ENCODE assay signal across 7 mouse cellular contexts in genomic region chr5:143622623-143623150, GRCm38 (mm10). TPM values are rescaled to one million over a fixed set of nuclear protein-coding genes. Genes with fewer than 3 reads are reported as not detected.
DNase-seq lines count a peak whose midpoint lies in the region; ATAC-seq and TF ChIP-seq lines count a peak whose summit lies in the region.

No protein-coding gene starts in this region.

- H3K4me3 ChIP-seq in spleen, adult 2 months (ENCODE audit: extremely low read depth, insufficient read depth, insufficient read length), result peak overlapping the region; percentile 93
- H3K4me3 ChIP-seq in embryonic facial prominence, embryonic 15.5 days (replicated peaks), result peak overlapping the region; percentile 94
- H3K4me3 ChIP-seq in hindbrain, embryonic 16.5 days (ENCODE audit: low read length), result peak overlapping the region; percentile 80
- H3K4me3 ChIP-seq in midbrain, embryonic 16.5 days (ENCODE audit: low read depth, low read length), result peak overlapping the region; percentile 88

- H3K36me3 ChIP-seq in spleen, adult 2 months (ENCODE audit: control insufficient read depth, insufficient read depth, low read length), result no peaks in the 10 kb centered on the region
- H3K36me3 ChIP-seq in embryonic facial prominence, embryonic 15.5 days, result no peaks in the 10 kb centered on the region
- H3K36me3 ChIP-seq in hindbrain, embryonic 16.5 days (ENCODE audit: control insufficient read depth, insufficient read depth, low read length), result no peaks in the 10 kb centered on the region
- H3K36me3 ChIP-seq in midbrain, embryonic 16.5 days (ENCODE audit: control insufficient read depth, insufficient read depth, low read length), result no peaks in the 10 kb centered on the region

- peak; percentile 76 for ATAC-seq in embryonic facial prominence, embryonic 15.5 days (ENCODE audit: insufficient number of reproducible peaks, low FRiP score, low TSS enrichment, low read depth)
- ATAC-seq in hindbrain, embryonic 16.5 days, result peak; percentile 81
- ATAC-seq in midbrain, embryonic 16.5 days, result peak; percentile 85
- no peak for ATAC-seq in megakaryocyte-erythroid progenitor cell, adult 5-6 weeks (replicated peaks; ENCODE audit: low FRiP score, low TSS enrichment, poor library complexity, severe bottlenecking)

- TF ChIP-seq POLR2A in spleen, adult 2 months (IDR thresholded peaks at IDR 0.05; ENCODE audit: low read depth, low read length), result no peak

- WGBS in spleen, adult 2 months, result 3% methylated on average over 28 of the region's 48 CpGs
- WGBS in embryonic facial prominence, embryonic 15.5 days, result 0% methylated on average over 48 of the region's 48 CpGs
- WGBS in hindbrain, embryonic 16.5 days, result 2% methylated on average over 40 of the region's 48 CpGs
- WGBS in midbrain, embryonic 16.5 days, result under 1% methylated on average over 45 of the region's 48 CpGs

- H3K9me3 ChIP-seq in embryonic facial prominence, embryonic 15.5 days (replicated peaks), result no peaks in the 10 kb centered on the region
- H3K9me3 ChIP-seq in hindbrain, embryonic 16.5 days (ENCODE audit: control insufficient read depth, low read length), result no peaks in the 10 kb centered on the region
- H3K9me3 ChIP-seq in midbrain, embryonic 16.5 days (replicated peaks; ENCODE audit: control insufficient read depth, low read length, poor library complexity, severe bottlenecking), result no peaks in the 10 kb centered on the region

- peak overlapping the region; percentile 93 for H3K9ac ChIP-seq in embryonic facial prominence, embryonic 15.5 days
- H3K9ac ChIP-seq in hindbrain, embryonic 16.5 days (ENCODE audit: low read depth, low read length), result peak overlapping the region; percentile 86
- peak overlapping the region; percentile 89 for H3K9ac ChIP-seq in midbrain, embryonic 16.5 days (ENCODE audit: low read depth, low read length)

- peaks cover 3% of the 10 kb centered on the region for H3K4me1 ChIP-seq in spleen, adult 2 months (ENCODE audit: control insufficient read depth, insufficient read depth, insufficient read length)
- H3K4me1 ChIP-seq in embryonic facial prominence, embryonic 15.5 days, result peaks cover 51% of the 10 kb centered on the region
- H3K4me1 ChIP-seq in hindbrain, embryonic 16.5 days (ENCODE audit: control insufficient read depth, insufficient read depth, low read depth, low read length), result peaks cover 20% of the 10 kb centered on the region
- H3K4me1 ChIP-seq in midbrain, embryonic 16.5 days (ENCODE audit: control insufficient read depth, insufficient read depth, low read length), result peaks cover 17% of the 10 kb centered on the region

- no peak for TF ChIP-seq CTCF in spleen, adult 2 months (IDR thresholded peaks at IDR 0.05; ENCODE audit: extremely low read depth, insufficient read depth, insufficient read length, insufficient replicate concordance)

- peak overlapping the region; percentile 79 for H3K4me2 ChIP-seq in embryonic facial prominence, embryonic 15.5 days (replicated peaks)
- H3K4me2 ChIP-seq in hindbrain, embryonic 16.5 days (ENCODE audit: low read length), result peak overlapping the region; percentile 76
- H3K4me2 ChIP-seq in midbrain, embryonic 16.5 days (ENCODE audit: low read length), result peak overlapping the region; percentile 83

- H3K27me3 ChIP-seq in spleen, adult 2 months (ENCODE audit: control insufficient read depth, insufficient read depth, low read length), result peaks cover 4% of the 10 kb centered on the region; the same call in 1 of the 2 replicates
- no peaks in the 10 kb centered on the region for H3K27me3 ChIP-seq in embryonic facial prominence, embryonic 15.5 days
- no peaks in the 10 kb centered on the region for H3K27me3 ChIP-seq in hindbrain, embryonic 16.5 days (replicated peaks; ENCODE audit: control insufficient read depth, insufficient read depth, low read length)
- no peaks in the 10 kb centered on the region for H3K27me3 ChIP-seq in midbrain, embryonic 16.5 days (ENCODE audit: control insufficient read depth, insufficient read depth, low read depth, low read length)

- H3K27ac ChIP-seq in spleen, adult 2 months (ENCODE audit: insufficient read depth, low read length), result peak overlapping the region; percentile 71
- peak overlapping the region; percentile 90 for H3K27ac ChIP-seq in embryonic facial prominence, embryonic 15.5 days (replicated peaks)
- peak overlapping the region; percentile 76 for H3K27ac ChIP-seq in hindbrain, embryonic 16.5 days (ENCODE audit: low read depth, low read length)
- H3K27ac ChIP-seq in midbrain, embryonic 16.5 days (ENCODE audit: low read length), result peak overlapping the region; percentile 79

- DNase-seq in spleen, adult 2 months (ENCODE audit: low read depth in 1 of 2, low spot score in 2 of 2), result no peak
- no peak for DNase-seq in spleen, postnatal 36 days (ENCODE audit: low spot score in 2 of 2)
- DNase-seq in cerebellum, adult 8-10 months, result no peak

RNA-seq across cellular contexts. Expression of gene Cyth3, which starts 0.4 kb away (rescaled TPM):
- polyA plus RNA-seq in spleen, adult 2 months (2012; rRNA removed), result 12.3 and 15.2 TPM in 2 replicates
- polyA plus RNA-seq in embryonic facial prominence, embryonic 15.5 days (2015; fragmentation: Nextera tagmentation; extraction: Ambion mirVana), result 61.1 and 62.0 TPM in 2 replicates
- 41.6 and 45.8 TPM in 2 replicates for polyA plus RNA-seq in hindbrain, embryonic 16.5 days (2015; fragmentation: Nextera tagmentation; extraction: Ambion mirVana)
- polyA plus RNA-seq in midbrain, embryonic 16.5 days (2015; fragmentation: Nextera tagmentation; extraction: Ambion mirVana), result 40.2 and 40.7 TPM in 2 replicates
- 117 and 124 TPM in 2 replicates for total RNA-seq in megakaryocyte-erythroid progenitor cell, adult 5-6 weeks (2014; fragmentation: Nextera tagmentation)
- 81.7 and 94.7 TPM in 2 replicates for total RNA-seq in megakaryocyte-erythroid progenitor cell, adult 5-6 weeks (2017)
